Mouse (Mus musculus) MEL (cell line): ENCODE measurements around the gene Irf2bp2. TPM values are rescaled to one million over a fixed set of nuclear protein-coding genes. Genes with fewer than 3 reads are reported as not detected.

Experiments used
- DNase-seq: peaks from one replicate; pipeline ENCODE4 v3.0.0; 2011; ENCODE audit warnings: low read depth, low spot score
- H3K27ac ChIP-seq: 2 replicates; pipeline ENCODE4 v1.5.1; 2012; ENCODE audit warnings: low read depth, mild to moderate bottlenecking, control low read depth, low read length, moderate library complexity; ENCODE audit not compliant: control insufficient read depth
- H3K27me3 ChIP-seq, 2 experiments: fragments of 150-350 bp in 1 of 2; sonication (generic) in 1 of 2; 2 replicates each; pipeline ENCODE4 v1.6.1; 2012; ENCODE audit warnings: low read length in 2 of 2, mild to moderate bottlenecking in 2 of 2, improper control_type of control experiment in 1 of 2, moderate library complexity in 1 of 2; ENCODE audit not compliant: insufficient read depth in 2 of 2, control insufficient read depth in 1 of 2
- H3K36me3 ChIP-seq, 2 experiments: 2 replicates each; pipeline ENCODE4 v1.6.1; 2012 to 2014; ENCODE audit warnings: low read length in 2 of 2, improper control_type of control experiment in 1 of 2, inconsistent platforms in 1 of 2, mild to moderate bottlenecking in 1 of 2; ENCODE audit not compliant: insufficient read depth in 2 of 2, control insufficient read depth in 1 of 2
- H3K4me1 ChIP-seq, 2 experiments: fragments of 150-350 bp in 1 of 2; sonication (generic) in 1 of 2; 2 replicates each; pipeline ENCODE4 v1.6.1; 2012; ENCODE audit warnings: low read length in 2 of 2, improper control_type of control experiment in 1 of 2, mild to moderate bottlenecking in 1 of 2; ENCODE audit not compliant: insufficient read depth in 2 of 2, control insufficient read depth in 1 of 2
- H3K4me3 ChIP-seq, 2 experiments: fragments of 150-350 bp in 1 of 2; sonication (generic) in 1 of 2; 2 replicates each; pipeline ENCODE4 v1.5.1; 2012; ENCODE audit warnings: low read depth in 2 of 2, low read length in 2 of 2, mild to moderate bottlenecking in 2 of 2, moderate library complexity in 2 of 2, control low read depth in 1 of 2, improper control_type of control experiment in 1 of 2; ENCODE audit not compliant: control insufficient read depth in 1 of 2, insufficient read depth in 1 of 2
- H3K79me2 ChIP-seq: 2 replicates; pipeline ENCODE4 v1.6.1; 2012; ENCODE audit warnings: mild to moderate bottlenecking, low read length, moderate library complexity; ENCODE audit not compliant: control insufficient read depth, poor library complexity, insufficient read depth
- H3K9ac ChIP-seq: 2 replicates; pipeline ENCODE4 v1.6.1; 2012; ENCODE audit warnings: low read depth, mild to moderate bottlenecking, control low read depth, low read length, moderate library complexity; ENCODE audit not compliant: control insufficient read depth, poor library complexity, severe bottlenecking
- H3K9me3 ChIP-seq: fragments of 150-350 bp; sonication (generic); replicated peaks from 2 replicates; pipeline ENCODE4 v1.6.1; 2012; ENCODE audit warnings: mild to moderate bottlenecking, low read length, improper control_type of control experiment, moderate library complexity; ENCODE audit not compliant: insufficient read depth
- BHLHE40 ChIP-seq: IDR thresholded peaks from 2 replicates; pipeline ENCODE4 v1.6.1; 2012; ENCODE audit warnings: low read depth, mild to moderate bottlenecking, inconsistent platforms, low read length, improper control_type of control experiment, borderline replicate concordance
- CHD1 ChIP-seq: IDR thresholded peaks from 2 replicates; pipeline ENCODE4 v1.6.1; 2012; ENCODE audit warnings: low read depth, mild to moderate bottlenecking, inconsistent platforms, low read length, improper control_type of control experiment
- CTCF ChIP-seq, 3 experiments: IDR thresholded peaks in 2 of 3; conservative IDR thresholded peaks in 1 of 3; 2 replicates each; pipeline ENCODE4 v1.5.1; 2011 to 2012; ENCODE audit warnings: low read length in 3 of 3, low read depth in 2 of 3, mild to moderate bottlenecking in 2 of 3, improper control_type of control experiment in 1 of 3, inconsistent platforms in 1 of 3, mixed read lengths in 1 of 3, moderate library complexity in 1 of 3; ENCODE audit not compliant: control insufficient read depth in 1 of 3, insufficient read depth in 1 of 3, poor library complexity in 1 of 3, severe bottlenecking in 1 of 3
- EP300 ChIP-seq, 2 experiments: IDR thresholded peaks; 2 replicates each; pipeline ENCODE4 v1.6.1; 2011; ENCODE audit warnings: improper control_type of control experiment in 2 of 2, low read length in 2 of 2, low read depth in 1 of 2, mild to moderate bottlenecking in 1 of 2
- ETS1 ChIP-seq: IDR thresholded peaks from 2 replicates; pipeline ENCODE4 v1.6.1; 2012; ENCODE audit warnings: low read depth, mild to moderate bottlenecking, inconsistent platforms, low read length, improper control_type of control experiment, moderate library complexity
- GABPA ChIP-seq: IDR thresholded peaks from 2 replicates; pipeline ENCODE4 v1.6.1; 2012; ENCODE audit warnings: low read depth, mild to moderate bottlenecking, inconsistent platforms, low read length, improper control_type of control experiment, moderate library complexity
- MAFK ChIP-seq: IDR thresholded peaks from 2 replicates; pipeline ENCODE4 v1.6.1; 2011; ENCODE audit warnings: low read depth, mild to moderate bottlenecking, low read length, improper control_type of control experiment, borderline replicate concordance
- MAX ChIP-seq: IDR thresholded peaks from 2 replicates; pipeline ENCODE4 v1.6.1; 2011; ENCODE audit warnings: low read length, improper control_type of control experiment
- MEF2A ChIP-seq: IDR thresholded peaks from 2 replicates; pipeline ENCODE4 v1.6.1; 2014; ENCODE audit warnings: low read depth, mild to moderate bottlenecking, inconsistent platforms, low read length, improper control_type of control experiment; ENCODE audit not compliant: poor library complexity, insufficient replicate concordance, severe bottlenecking; ENCODE audit errors: extremely low read depth
- MYB ChIP-seq: IDR thresholded peaks from 2 replicates; pipeline ENCODE4 v1.6.1; 2011; ENCODE audit warnings: mild to moderate bottlenecking, low read depth, low read length, improper control_type of control experiment
- MYC ChIP-seq: IDR thresholded peaks from 2 replicates; pipeline ENCODE4 v1.6.1; 2011; ENCODE audit warnings: low read depth, mild to moderate bottlenecking, low read length, improper control_type of control experiment, moderate library complexity
- NELFE ChIP-seq: IDR thresholded peaks from 2 replicates; pipeline ENCODE4 v1.6.1; 2011; ENCODE audit warnings: low read depth, low read length, improper control_type of control experiment
- NRF1 ChIP-seq: IDR thresholded peaks from 2 replicates; pipeline ENCODE4 v1.6.1; 2014; ENCODE audit warnings: low read depth, mild to moderate bottlenecking, inconsistent platforms, low read length, improper control_type of control experiment, moderate library complexity; ENCODE audit not compliant: poor library complexity, insufficient read depth, severe bottlenecking
- POLR2A ChIP-seq, 2 experiments: IDR thresholded peaks; 2 replicates each; pipeline ENCODE4 v1.6.1; 2011 to 2012; ENCODE audit warnings: low read length in 2 of 2, mild to moderate bottlenecking in 2 of 2, control low read depth in 1 of 2, improper control_type of control experiment in 1 of 2, low read depth in 1 of 2, moderate library complexity in 1 of 2; ENCODE audit not compliant: control insufficient read depth in 1 of 2, insufficient read depth in 1 of 2, poor library complexity in 1 of 2
- POLR2AphosphoS5 ChIP-seq: IDR thresholded peaks from 2 replicates; pipeline ENCODE4 v1.6.1; 2012; ENCODE audit warnings: low read depth, borderline replicate concordance, mild to moderate bottlenecking, inconsistent platforms, low read length, moderate library complexity, mixed read lengths
- RAD21 ChIP-seq: IDR thresholded peaks from 2 replicates; pipeline ENCODE4 v1.6.1; 2011; ENCODE audit warnings: mild to moderate bottlenecking, low read depth, low read length, improper control_type of control experiment
- RCOR1 ChIP-seq: IDR thresholded peaks from 2 replicates; pipeline ENCODE4 v1.6.1; 2012; ENCODE audit warnings: low read depth, mild to moderate bottlenecking, inconsistent platforms, low read length, improper control_type of control experiment
- SIN3A ChIP-seq: IDR thresholded peaks from 2 replicates; pipeline ENCODE4 v1.6.1; 2012; ENCODE audit warnings: low read length, improper control_type of control experiment, inconsistent platforms
- TAL1 ChIP-seq: IDR thresholded peaks from 2 replicates; pipeline ENCODE4 v1.6.1; 2012; ENCODE audit warnings: mild to moderate bottlenecking, inconsistent platforms, low read length, moderate library complexity, mixed read lengths
- TBP ChIP-seq: IDR thresholded peaks from 2 replicates; pipeline ENCODE4 v1.8.0; 2011; ENCODE audit warnings: low read depth, low read length, improper control_type of control experiment
- UBTF ChIP-seq: IDR thresholded peaks from 2 replicates; pipeline ENCODE4 v1.6.1; 2012; ENCODE audit warnings: low read depth, mild to moderate bottlenecking, inconsistent platforms, low read length, improper control_type of control experiment, moderate library complexity, borderline replicate concordance; ENCODE audit not compliant: insufficient read depth
- USF2 ChIP-seq, 2 experiments: IDR thresholded peaks; 2 replicates each; pipeline ENCODE4 v1.6.1; 2011 to 2012; ENCODE audit warnings: improper control_type of control experiment in 2 of 2, low read length in 2 of 2, borderline replicate concordance in 1 of 2, inconsistent platforms in 1 of 2, low read depth in 1 of 2, mild to moderate bottlenecking in 1 of 2; ENCODE audit not compliant: insufficient read depth in 1 of 2
- ZKSCAN1 ChIP-seq: IDR thresholded peaks from 2 replicates; pipeline ENCODE4 v1.6.1; 2012; ENCODE audit warnings: low read depth, mild to moderate bottlenecking, inconsistent platforms, low read length, improper control_type of control experiment, moderate library complexity
- ZMIZ1 ChIP-seq: IDR thresholded peaks from 2 replicates; pipeline ENCODE4 v1.6.1; 2012; ENCODE audit warnings: low read depth, mild to moderate bottlenecking, inconsistent platforms, low read length, improper control_type of control experiment, moderate library complexity
- ZNF384 ChIP-seq: IDR thresholded peaks from 2 replicates; pipeline ENCODE4 v1.6.1; 2012; ENCODE audit warnings: low read depth, mild to moderate bottlenecking, inconsistent platforms, low read length, improper control_type of control experiment
- polyA plus RNA-seq, 2 experiments: library from polyadenylated mRNA; stranded (reverse) in 1 of 2; unstranded in 1 of 2; fragments of >175 nt in 1 of 2; fragments of >200 nt in 1 of 2; gene quantifications; 2 replicates each; pipeline versions ENCODE4 v1.2.1 to v1.2.4; 2012; ENCODE audit warnings: low replicate concordance in 2 of 2, low read depth in 1 of 2; ENCODE audit not compliant: insufficient read length in 2 of 2, insufficient read depth in 1 of 2, missing spikeins in 1 of 2
- total RNA-seq: library from RNA; depleted of rRNA; stranded (reverse); fragments of 300-350 nt; gene quantifications from 2 replicates; pipeline ENCODE4 v1.2.3, GENCODE M21; 2012

Gene Irf2bp2
- total and polyA plus RNA-seq, 3 experiments = 17.1 to 30.4 TPM; not detected in 1

- 0 out of 4 replicates have a peak, but pooled peaks cover 0 to 3% of the 10 kb centered on the region in 2 experiments for H3K36me3 ChIP-seq
- H3K4me3 ChIP-seq = no peak overlapping the region
- no peak for TF ChIP-seq POLR2A (IDR thresholded peaks at IDR 0.05; ENCODE audit: control insufficient read depth in 1 of 2, insufficient read depth in 1 of 2, low read depth in 1 of 2, low read length in 2 of 2, poor library complexity in 1 of 2)
- no peak for TF ChIP-seq BHLHE40
- TF ChIP-seq ZNF384 = no peak
- no peak for TF ChIP-seq POLR2AphosphoS5
- no peak for TF ChIP-seq ETS1
- no peak for TF ChIP-seq USF2 (IDR thresholded peaks at IDR 0.05; ENCODE audit: borderline replicate concordance in 1 of 2, insufficient read depth in 1 of 2, low read depth in 1 of 2, low read length in 2 of 2)
- no peak for TF ChIP-seq NRF1
- TF ChIP-seq MEF2A = no peak
- TF ChIP-seq CHD1 = no peak
- no peak for TF ChIP-seq TAL1
- no peak for TF ChIP-seq GABPA
- TF ChIP-seq MYB = no peak
- TF ChIP-seq EP300 (IDR thresholded peaks at IDR 0.05; ENCODE audit: low read depth in 1 of 2, low read length in 2 of 2) = no peak
- TF ChIP-seq, all 39 proteins: peak for 0
- no peak for DNase-seq
- Histone ChIP-seq H3K4me1 (0 out of 4 replicates have a peak, but pooled peaks cover 0 to 3% of the 10 kb centered on the region in 2 experiments), H3K27me3 (no peaks in the 10 kb centered on the region), H3K79me2 (no peaks in the 10 kb centered on the region), H3K9ac (no peak overlapping the region), H3K9me3 (no peaks in the 10 kb centered on the region), H3K27ac (no peak overlapping the region)
Measured at GRCm38 (mm10) chr8:126542090-126542689, 51.6 kb downstream of the Irf2bp2 start.

GRCm38 (mm10) chr8:126540298-126540697, 53.5 kb downstream of the Irf2bp2 start:
- Histone ChIP-seq H3K4me1 (0 out of 4 replicates have a peak, but pooled peaks cover 0 to 3% of the 10 kb centered on the region in 2 experiments), H3K4me3 (no peak overlapping the region), H3K27ac (no peak overlapping the region), H3K9ac (no peak overlapping the region), H3K36me3 (0 out of 4 replicates have a peak, but pooled peaks cover 0 to 3% of the 10 kb centered on the region in 2 experiments), H3K79me2 (no peaks in the 10 kb centered on the region), H3K9me3 (no peaks in the 10 kb centered on the region), H3K27me3 (no peaks in the 10 kb centered on the region)
- no peak for DNase-seq
- TF ChIP-seq ETS1 (no peak), CTCF (IDR thresholded peaks at IDR 0.05 in 2 of 3, conservative IDR thresholded peaks at IDR 0.05 in 1 of 3; ENCODE audit: control insufficient read depth in 1 of 3, insufficient read depth in 1 of 3, low read depth in 2 of 3, low read length in 3 of 3, poor library complexity in 1 of 3, severe bottlenecking in 1 of 3) (no peak), UBTF (no peak), EP300 (IDR thresholded peaks at IDR 0.05; ENCODE audit: low read depth in 1 of 2, low read length in 2 of 2) (no peak), RCOR1 (no peak), TBP (no peak), ZKSCAN1 (no peak), RAD21 (no peak), MYC (no peak), USF2 (IDR thresholded peaks at IDR 0.05; ENCODE audit: borderline replicate concordance in 1 of 2, insufficient read depth in 1 of 2, low read depth in 1 of 2, low read length in 2 of 2) (no peak), MEF2A (no peak), MAFK (no peak), ZMIZ1 (no peak), SIN3A (no peak), NELFE (no peak), POLR2AphosphoS5 (no peak), TAL1 (no peak), MAX (no peak)
